Mouse (Mus musculus): ENCODE results near the gene Ncapd3. TPM values are rescaled to one million over a fixed set of nuclear protein-coding genes. Genes with fewer than 3 reads are reported as not detected.

Ncapd3 gene
- polyA plus RNA-seq (2012; ENCODE audit: low replicate concordance): 2.1 and 6.2 TPM in 2 replicates

DNA sequence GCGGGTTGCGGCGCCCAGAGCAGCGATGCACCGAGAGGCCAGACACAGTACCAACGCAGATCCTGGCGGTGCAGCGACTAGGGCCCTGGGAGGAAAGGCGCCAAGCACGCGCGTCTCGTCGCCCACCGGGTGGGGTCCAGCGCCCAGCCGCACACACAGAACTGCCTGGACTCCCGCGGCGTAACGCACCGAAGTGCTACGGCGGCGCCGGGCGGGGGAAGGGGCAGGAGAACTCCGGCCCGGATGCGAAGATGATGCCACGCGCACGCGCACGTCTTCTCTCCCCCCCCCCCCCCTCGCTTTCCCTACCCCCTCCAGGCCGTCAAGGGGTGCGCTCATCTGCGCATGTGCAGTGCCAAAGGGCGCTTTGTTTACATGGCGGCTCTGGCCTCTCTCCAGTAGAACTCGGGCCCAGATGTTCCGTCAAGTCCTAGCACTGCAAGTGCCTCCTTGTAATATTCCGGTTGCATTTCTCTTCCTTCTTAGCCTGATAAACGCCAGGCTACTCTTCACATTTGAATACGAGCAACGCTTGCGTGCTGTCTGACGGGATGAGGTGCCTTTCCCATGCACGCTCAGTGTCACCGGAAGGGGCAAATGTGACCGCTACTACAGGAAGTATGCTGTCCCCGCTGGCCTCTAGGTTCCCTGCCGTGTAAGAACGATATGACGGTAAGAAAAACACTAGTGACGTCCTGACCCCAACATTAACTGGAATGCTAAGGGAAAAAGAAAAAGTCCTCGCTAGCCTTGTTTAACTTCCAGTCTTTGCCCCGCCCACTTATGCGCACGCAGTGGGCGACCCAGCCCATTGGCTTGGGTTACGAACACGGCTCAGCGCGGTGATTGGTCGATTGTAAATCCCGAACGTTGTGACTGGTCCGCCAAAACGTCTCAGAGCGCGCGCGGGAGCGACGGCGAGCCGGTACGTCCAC is at the start of gene Ncapd3, which contains the start of gene Vps26b:
Gene Ncapd3, plus strand, starts transcription at position 348 of the 935 bp plus-strand sequence.
Gene Vps26b, minus strand, starts transcription at position 238 of the 935 bp plus-strand sequence.

GRCm38 (mm10) chr9:26999461-27000395 is 30.2 kb upstream of the Ncapd3 start, which contains the start of the genes Acad8 and Thyn1:
Gene Acad8, minus strand, starts transcription at chr9:26999566.
Gene Thyn1, plus strand, starts transcription at chr9:26999710.

Other genes with a start within 250 kb of the Ncapd3 start
- not detected in 2 replicates for gene Glb1l2, start 223.7 kb upstream of the Ncapd3 start, polyA plus RNA-seq (2012; ENCODE audit: low replicate concordance)
- gene Glb1l3, start 169.3 kb upstream of the Ncapd3 start, polyA plus RNA-seq (2012; ENCODE audit: low replicate concordance): not detected in 2 replicates
- 0.14 TPM in 1 of 2 replicates, not detected in the other for gene Gm1110, start 107.1 kb upstream of the Ncapd3 start, polyA plus RNA-seq (2012; ENCODE audit: low replicate concordance)
- 0.25 and 0.46 TPM in 2 replicates for gene Acad8, start 30.6 kb upstream of the Ncapd3 start, polyA plus RNA-seq (2012; ENCODE audit: low replicate concordance)
- gene Thyn1, start 30.5 kb upstream of the Ncapd3 start, polyA plus RNA-seq (2012; ENCODE audit: low replicate concordance): 0.41 and 3.7 TPM in 2 replicates
- gene Vps26b, start 110 bp upstream of the Ncapd3 start, polyA plus RNA-seq (2012; ENCODE audit: low replicate concordance): 33.8 and 38.3 TPM in 2 replicates
- 0.87 TPM in 1 of 2 replicates, not detected in the other for gene Jam3, start 125.2 kb downstream of the Ncapd3 start, polyA plus RNA-seq (2012; ENCODE audit: low replicate concordance)